In genomic region chr1:38439751-38440470, GRCm38 (mm10) we compare ENCODE assay signal across 11 mouse cellular contexts.
DNase-seq lines count a peak whose midpoint lies in the region; ATAC-seq and TF ChIP-seq lines count a peak whose summit lies in the region.
"Had no signal": no experiment of that assay in that cellular context is flagged by ENCODE, and none has a peak within 500 bp of the region (broad histone marks: within the 10 kb centered on the region; RNA-seq: fewer than 3 reads in every experiment).

No protein-coding gene starts in this region.

- H3K4me1 ChIP-seq in cerebellum, adult 2 months (ENCODE audit: control insufficient read depth, insufficient read depth, low read length): peaks cover 6% of the 10 kb centered on the region
- peaks cover 76% of the 10 kb centered on the region for H3K4me1 ChIP-seq in forebrain, embryonic 12.5 days
- peaks cover 64% of the 10 kb centered on the region for H3K4me1 ChIP-seq in kidney, embryonic 16.5 days (ENCODE audit: insufficient read depth, low read length)
- peaks cover 20% of the 10 kb centered on the region for H3K4me1 ChIP-seq in midbrain, postnatal 0 days (ENCODE audit: insufficient read depth, low read length)
- no peaks in the 10 kb centered on the region for H3K4me1 ChIP-seq in thymus, adult 2 months (replicated peaks; ENCODE audit: control insufficient read depth, insufficient read depth, low read length)

- DNase-seq in cerebellum, postnatal 10 days: peak; percentile 40 to 45
- DNase-seq in cerebellum, adult 2 months: no peak
- DNase-seq in midbrain, postnatal 0 days (ENCODE audit: low spot score): peak; percentile 70
- DNase-seq in ovary, postnatal 14 days (ENCODE audit: low spot score): no peak
- DNase-seq in urinary bladder, postnatal 14 days (ENCODE audit: low spot score): no peak
- DNase-seq in thymus, adult 2 months: no peak
- DNase-seq: cerebellum, postnatal 25 days; heart, adult 2 months had no signal

- H3K36me3 ChIP-seq in forebrain, embryonic 12.5 days (replicated peaks): no peaks in the 10 kb centered on the region
- no peaks in the 10 kb centered on the region for H3K36me3 ChIP-seq in kidney, embryonic 16.5 days (ENCODE audit: insufficient read depth, low read length)
- no peaks in the 10 kb centered on the region for H3K36me3 ChIP-seq in midbrain, postnatal 0 days (ENCODE audit: insufficient read depth, low read length)
- no peaks in the 10 kb centered on the region; the same call in 1 of the 2 replicates for H3K36me3 ChIP-seq in thymus, adult 2 months (ENCODE audit: control insufficient read depth, insufficient read depth, low read length)

- no peak overlapping the region for H3K4me3 ChIP-seq in cerebellum, adult 2 months (replicated peaks; ENCODE audit: insufficient read depth, low read depth, low read length)
- H3K4me3 ChIP-seq in forebrain, embryonic 12.5 days (replicated peaks): no peak overlapping the region
- H3K4me3 ChIP-seq in kidney, embryonic 16.5 days (ENCODE audit: low read length): no peak overlapping the region
- no peak overlapping the region for H3K4me3 ChIP-seq in midbrain, postnatal 0 days (ENCODE audit: low read depth, low read length)
- H3K4me3 ChIP-seq in thymus, adult 2 months (ENCODE audit: control insufficient read depth, insufficient read depth, low read length): no peak overlapping the region
- H3K4me3 ChIP-seq: heart, adult 2 months; myocyte had no signal

- ATAC-seq in forebrain, embryonic 12.5 days (ENCODE audit: low FRiP score): peak; percentile 59
- peak; percentile 96 for ATAC-seq in kidney, embryonic 16.5 days (ENCODE audit: low FRiP score, low TSS enrichment)
- peak; percentile 79; the same call in 1 of the 2 replicates for ATAC-seq in midbrain, postnatal 0 days (ENCODE audit: low FRiP score)

- H3K9me3 ChIP-seq in forebrain, embryonic 12.5 days: no peaks in the 10 kb centered on the region
- no peaks in the 10 kb centered on the region for H3K9me3 ChIP-seq in kidney, embryonic 16.5 days (ENCODE audit: low read length)
- no peaks in the 10 kb centered on the region for H3K9me3 ChIP-seq in midbrain, postnatal 0 days (ENCODE audit: low read length)

- TF ChIP-seq POLR2A in cerebellum, adult 2 months (IDR thresholded peaks at IDR 0.05; ENCODE audit: borderline replicate concordance, insufficient read depth, low read length): no peak
- no peak for TF ChIP-seq POLR2A in thymus, adult 2 months (IDR thresholded peaks at IDR 0.05; ENCODE audit: control insufficient read depth, extremely low read depth, insufficient read depth, low read length, poor library complexity)

- no peak for TF ChIP-seq CTCF in cerebellum, adult 2 months (IDR thresholded peaks at IDR 0.05; ENCODE audit: borderline replicate concordance, insufficient read depth, low read depth, low read length)
- TF ChIP-seq CTCF in midbrain, postnatal 0 days (IDR thresholded peaks at IDR 0.05): no peak
- TF ChIP-seq CTCF in thymus, adult 2 months (IDR thresholded peaks at IDR 0.05; ENCODE audit: borderline replicate concordance, control insufficient read depth, extremely low read depth, insufficient read depth, low read length, poor library complexity): no peak

- H3K4me2 ChIP-seq in forebrain, embryonic 12.5 days: peak overlapping the region; percentile 34
- peak overlapping the region; percentile 36 for H3K4me2 ChIP-seq in kidney, embryonic 16.5 days (replicated peaks; ENCODE audit: low read depth, low read length)
- peak overlapping the region; percentile 34 for H3K4me2 ChIP-seq in midbrain, postnatal 0 days (ENCODE audit: low read depth, low read length, poor library complexity, severe bottlenecking)

- no peak overlapping the region for H3K27ac ChIP-seq in cerebellum, adult 2 months (ENCODE audit: insufficient read depth, low read length)
- peak overlapping the region; percentile 74 for H3K27ac ChIP-seq in forebrain, embryonic 12.5 days
- peak overlapping the region; percentile 87 for H3K27ac ChIP-seq in kidney, embryonic 16.5 days (ENCODE audit: low read length)
- H3K27ac ChIP-seq in midbrain, postnatal 0 days (ENCODE audit: low read depth, low read length): peak overlapping the region; percentile 59; the same call in 1 of the 2 replicates
- no peak overlapping the region for H3K27ac ChIP-seq in thymus, adult 2 months (ENCODE audit: control insufficient read depth, insufficient read depth, low read length)
- H3K27ac ChIP-seq: heart, adult 2 months had no signal

- no peaks in the 10 kb centered on the region for H3K27me3 ChIP-seq in cerebellum, adult 2 months (ENCODE audit: control insufficient read depth, insufficient read depth, low read length)
- H3K27me3 ChIP-seq in forebrain, embryonic 12.5 days: no peaks in the 10 kb centered on the region
- H3K27me3 ChIP-seq in kidney, embryonic 16.5 days (ENCODE audit: insufficient read depth, low read length): no peaks in the 10 kb centered on the region
- no peaks in the 10 kb centered on the region for H3K27me3 ChIP-seq in midbrain, postnatal 0 days (ENCODE audit: insufficient read depth, low read length)
- no peaks in the 10 kb centered on the region for H3K27me3 ChIP-seq in thymus, adult 2 months (ENCODE audit: control insufficient read depth, insufficient read depth, low read length)

- H3K9ac ChIP-seq in forebrain, embryonic 12.5 days: no peak overlapping the region
- H3K9ac ChIP-seq in kidney, embryonic 16.5 days (replicated peaks; ENCODE audit: low read length): no peak overlapping the region
- no peak overlapping the region; the same call in 1 of the 2 replicates for H3K9ac ChIP-seq in midbrain, postnatal 0 days (replicated peaks; ENCODE audit: low read length, poor library complexity, severe bottlenecking)

- WGBS in cerebellum, adult 2 months: 74% methylated on average over 4 of the region's 4 CpGs
- WGBS in forebrain, embryonic 12.5 days: 17% methylated on average over 4 of the region's 4 CpGs
- 10% methylated on average over 4 of the region's 4 CpGs for WGBS in kidney, embryonic 16.5 days
- 25% methylated on average over 4 of the region's 4 CpGs for WGBS in midbrain, postnatal 0 days
- WGBS in thymus, adult 2 months: 96% methylated on average over 4 of the region's 4 CpGs

Comparison
In these comparisons a context has a peak if more than half of its experiments do, and no peak if none do; other contexts are left out.
1. DNase-seq: peak in cerebellum, postnatal 10 days (2 of 2) and midbrain, postnatal 0 days (single experiment); none in cerebellum, adult 2 months (0 of 2), ovary, postnatal 14 days (single experiment), urinary bladder, postnatal 14 days (single experiment) and thymus, adult 2 months (single experiment).
2. H3K27ac ChIP-seq: peak in forebrain, embryonic 12.5 days (single experiment), kidney, embryonic 16.5 days (single experiment) and midbrain, postnatal 0 days (single experiment); none in cerebellum, adult 2 months (single experiment) and thymus, adult 2 months (single experiment).
3. Peak in every context shown above with its lines, with median percentiles within 50 percentile points of each other: ATAC-seq and H3K4me2 ChIP-seq.